Mouse (Mus musculus) megakaryocyte, embryonic 14.5 days (primary cell): Measurements from ENCODE around the gene Olig2.

Experiments
- FLI1 ChIP-seq: IDR thresholded peaks from 2 replicates; pipeline ENCODE4 v1.6.1; 2012; ENCODE audit warnings: low read length, inconsistent platforms, mixed read lengths
- GATA1 ChIP-seq: IDR thresholded peaks from 3 replicates; pipeline ENCODE4 v1.6.1; 2012; ENCODE audit warnings: mixed read lengths, low read length, inconsistent platforms, borderline replicate concordance

- TF ChIP-seq GATA1 = no peak
- TF ChIP-seq FLI1 = no peak
These were observed 21.0 kb downstream of the Olig2 start for GRCm38 (mm10) chr16:91246292-91246691.
